Mouse (Mus musculus) erythroblast, embryonic 14.5 days (primary cell): ENCODE data around the gene Hmg20b. TPM values are rescaled to one million over a fixed set of nuclear protein-coding genes. Genes with fewer than 3 reads are reported as not detected.

Experiments
- H3K27me3 ChIP-seq: 2 replicates; pipeline ENCODE4 v1.6.1; 2012; ENCODE audit warnings: inconsistent platforms; ENCODE audit not compliant: control insufficient read depth
- H3K36me3 ChIP-seq: 2 replicates; pipeline ENCODE4 v1.6.1; 2012; ENCODE audit warnings: mild to moderate bottlenecking, inconsistent platforms; ENCODE audit not compliant: control insufficient read depth
- H3K4me1 ChIP-seq: 2 replicates; pipeline ENCODE4 v1.6.1; 2012; ENCODE audit warnings: inconsistent platforms; ENCODE audit not compliant: control insufficient read depth
- H3K4me3 ChIP-seq: replicated peaks from 2 replicates; pipeline ENCODE3; 2012; ENCODE audit warnings: moderate library complexity, mild to moderate bottlenecking, inconsistent platforms
- H3K9me3 ChIP-seq: 2 replicates; pipeline ENCODE4 v1.6.1; 2012; ENCODE audit warnings: low read length, inconsistent platforms, mixed read lengths; ENCODE audit not compliant: control insufficient read depth
- GATA1 ChIP-seq: IDR thresholded peaks from 2 replicates; pipeline ENCODE4 v1.6.1; 2012; ENCODE audit warnings: low read length, inconsistent platforms, mixed read lengths
- TAL1 ChIP-seq: IDR thresholded peaks from 3 replicates; pipeline ENCODE4 v1.6.1; 2012; ENCODE audit warnings: low read length, inconsistent platforms, mixed read lengths
- polyA plus RNA-seq: library from polyadenylated mRNA; stranded (reverse); fragments of >175 nt; gene quantifications from 2 replicates; pipeline ENCODE4 v1.2.3, GENCODE M21; 2012

The Hmg20b gene
- polyA plus RNA-seq, 1 experiment = 52.7 TPM

GRCm38 (mm10) chr10:81382039-81382438 lies 31.8 kb upstream of the Hmg20b start:
- Histone ChIP-seq H3K9me3 (no peaks in the 10 kb centered on the region), H3K36me3 (peaks cover 36% of the 10 kb centered on the region), H3K4me1 (peaks cover 78% of the 10 kb centered on the region), H3K27me3 (no peaks in the 10 kb centered on the region), H3K4me3 (peak overlapping the region; percentile 52)
- TF ChIP-seq GATA1 = peak; percentile 98
- peak; percentile 98 for TF ChIP-seq TAL1

GRCm38 (mm10) chr10:81379809-81380378 lies 29.6 kb upstream of the Hmg20b start:
- Histone ChIP-seq H3K9me3 (no peaks in the 10 kb centered on the region), H3K36me3 (peaks cover 42% of the 10 kb centered on the region), H3K4me1 (peaks cover 84% of the 10 kb centered on the region), H3K27me3 (no peaks in the 10 kb centered on the region), H3K4me3 (peak overlapping the region; percentile 90)
- TF ChIP-seq TAL1 = no peak
- TF ChIP-seq GATA1 = no peak

DNA sequence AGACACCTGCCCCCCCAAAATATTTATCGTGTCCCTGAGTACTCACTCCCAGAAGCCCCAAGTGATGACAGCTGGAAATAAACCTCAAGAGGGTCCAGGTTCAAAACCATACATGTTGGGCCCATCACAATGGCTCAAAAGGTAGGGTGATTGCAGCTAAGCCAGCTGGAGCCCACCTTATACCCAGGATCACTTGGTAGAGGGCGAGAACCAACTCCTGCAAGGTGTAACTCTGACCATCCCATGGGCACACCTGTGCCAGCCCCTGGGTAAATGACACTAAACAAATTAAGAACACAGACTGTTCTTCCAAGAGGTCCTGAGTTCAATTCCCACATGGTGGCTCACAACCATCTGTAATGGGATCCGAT lies 28.9 kb upstream of the Hmg20b start:
- Histone ChIP-seq H3K9me3 (no peaks in the 10 kb centered on the region), H3K4me3 (peak overlapping the region; percentile 90), H3K4me1 (peaks cover 82% of the 10 kb centered on the region), H3K27me3 (no peaks in the 10 kb centered on the region), H3K36me3 (peaks cover 49% of the 10 kb centered on the region)
- TF ChIP-seq TAL1 (no peak), GATA1 (no peak)

DNA sequence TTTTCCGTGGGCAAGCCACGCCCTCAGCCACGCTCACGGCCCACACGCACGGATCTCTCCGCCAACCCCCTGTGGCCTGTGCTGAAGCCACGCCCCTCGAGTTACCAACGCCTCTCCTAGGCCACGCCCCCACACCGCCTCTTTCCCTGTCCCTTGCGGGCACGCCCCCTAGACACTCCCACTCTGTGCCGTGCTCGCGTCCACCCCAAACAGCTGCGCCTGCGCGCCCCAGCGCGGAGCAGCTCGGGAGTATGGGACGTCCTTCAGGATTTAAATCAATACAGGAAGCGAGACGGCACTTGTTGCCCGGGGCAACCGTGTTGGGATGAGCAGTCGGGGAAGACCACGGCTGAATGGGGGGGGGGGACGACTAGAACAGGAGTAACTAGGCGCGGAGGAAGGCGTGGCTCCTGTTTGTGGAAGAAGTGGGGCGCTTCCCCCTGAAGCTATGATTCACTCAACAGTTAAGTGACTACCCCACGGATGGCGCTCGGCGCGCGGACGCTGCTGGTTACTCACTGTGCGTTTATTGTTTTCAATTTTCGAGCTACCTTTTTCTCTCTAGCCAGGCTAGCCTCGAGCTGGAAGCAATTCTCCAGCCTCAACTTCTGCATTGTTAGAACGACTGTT lies 28.4 kb upstream of the Hmg20b start:
- peak overlapping the region; percentile 90 for H3K4me3 ChIP-seq
- H3K36me3 ChIP-seq = peaks cover 54% of the 10 kb centered on the region
- TF ChIP-seq GATA1 (no peak), TAL1 (no peak)
- H3K27me3 ChIP-seq = no peaks in the 10 kb centered on the region
- peaks cover 84% of the 10 kb centered on the region for H3K4me1 ChIP-seq
- H3K9me3 ChIP-seq = no peaks in the 10 kb centered on the region

DNA sequence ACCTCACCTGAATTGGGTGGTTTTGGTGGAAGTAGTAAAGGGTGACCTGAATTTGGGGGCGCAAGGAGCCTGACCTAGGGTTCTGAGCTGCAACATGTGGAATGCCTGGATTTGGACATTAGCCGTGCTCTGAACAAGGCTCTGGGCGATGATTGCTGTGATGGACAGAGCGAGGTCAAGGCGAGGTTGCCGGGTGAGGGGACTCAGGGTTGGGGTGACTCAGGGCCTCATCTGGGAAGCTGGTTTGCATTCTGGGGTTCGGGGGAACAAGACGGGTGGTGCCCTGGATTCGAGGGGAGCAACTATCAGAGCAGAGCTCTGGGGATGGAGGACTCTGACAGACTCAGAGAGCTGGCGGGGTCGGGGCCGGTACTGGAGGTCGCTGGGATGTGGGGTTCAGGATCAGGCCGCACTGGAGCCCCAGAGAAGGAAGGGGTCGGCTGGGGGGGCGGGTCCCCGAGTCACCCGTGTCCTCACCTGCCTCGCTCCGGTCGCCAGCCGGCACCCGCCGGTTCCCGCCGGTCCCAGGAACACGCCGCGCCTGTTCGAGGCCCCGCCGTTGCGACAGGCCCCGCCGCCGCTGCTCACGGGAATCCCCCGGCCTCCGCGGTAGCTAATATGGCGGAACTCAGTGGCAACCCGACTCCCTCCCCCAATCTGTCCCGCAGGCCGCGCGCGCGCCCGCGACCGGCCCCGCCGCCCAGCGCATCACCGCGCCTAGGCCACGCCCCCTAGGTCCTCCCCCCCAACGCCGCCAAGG lies 27.7 kb upstream of the Hmg20b start, which contains the start of gene Fzr1:
Gene Fzr1 (minus strand): TSS at position 724 of the 760 bp plus-strand sequence.
- peaks cover 85% of the 10 kb centered on the region for H3K4me1 ChIP-seq
- peak within 1 kb of the TSS; percentile 90 for H3K4me3 ChIP-seq
- peaks cover 61% of the 10 kb centered on the region for H3K36me3 ChIP-seq
- TF ChIP-seq TAL1 = no peak
- no peaks in the 10 kb centered on the region for H3K9me3 ChIP-seq
- H3K27me3 ChIP-seq = no peaks in the 10 kb centered on the region

- peaks cover 68% of the 10 kb centered on the region for H3K36me3 ChIP-seq
- TF ChIP-seq GATA1 (no peak), TAL1 (no peak)
Observed at GRCm38 (mm10) chr10:81377362-81377664, 27.0 kb upstream of the Hmg20b start.

GRCm38 (mm10) chr10:81376561-81377361 lies 26.5 kb upstream of the Hmg20b start:
- Histone ChIP-seq H3K4me3 (peak overlapping the region; percentile 90), H3K9me3 (no peaks in the 10 kb centered on the region), H3K36me3 (peaks cover 73% of the 10 kb centered on the region), H3K27me3 (no peaks in the 10 kb centered on the region), H3K4me1 (peaks cover 85% of the 10 kb centered on the region)
- no peak for TF ChIP-seq GATA1
- no peak for TF ChIP-seq TAL1

More at GRCm38 (mm10) chr10:81377362-81377664, 27.0 kb upstream of the Hmg20b start:
- Histone ChIP-seq H3K9me3 (no peaks in the 10 kb centered on the region), H3K4me3 (peak overlapping the region; percentile 90), H3K4me1 (peaks cover 85% of the 10 kb centered on the region), H3K27me3 (no peaks in the 10 kb centered on the region)

- Histone ChIP-seq H3K36me3 (peaks cover 83% of the 10 kb centered on the region), H3K9me3 (no peaks in the 10 kb centered on the region), H3K4me3 (peak overlapping the region; percentile 90), H3K27me3 (no peaks in the 10 kb centered on the region; the same call in 1 of the 2 replicates), H3K4me1 (peaks cover 75% of the 10 kb centered on the region)
- TF ChIP-seq TAL1 = no peak
- TF ChIP-seq GATA1 = no peak
Observed at GRCm38 (mm10) chr10:81375322-81375721, 25.0 kb upstream of the Hmg20b start.

DNA sequence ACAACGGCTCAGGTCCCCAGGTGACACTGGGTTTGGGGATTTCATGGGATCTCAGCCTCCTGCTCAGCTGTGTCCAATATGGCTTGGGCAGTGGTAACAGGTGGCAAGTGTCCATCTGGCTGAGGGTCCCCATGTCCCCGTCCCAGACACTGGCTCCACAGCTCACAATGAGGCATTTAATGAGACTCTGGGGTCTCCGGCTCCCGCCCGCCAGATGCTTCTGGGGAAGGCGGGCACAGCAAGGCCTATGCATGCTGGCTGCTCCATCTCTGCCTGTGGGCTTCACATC lies 16.9 kb upstream of the Hmg20b start:
- no peak for TF ChIP-seq TAL1
- no peak for TF ChIP-seq GATA1
- Histone ChIP-seq H3K4me1 (peaks cover 83% of the 10 kb centered on the region), H3K27me3 (no peaks in the 10 kb centered on the region; the same call in 1 of the 2 replicates), H3K9me3 (peaks cover 2% of the 10 kb centered on the region; the same call in 1 of the 2 replicates), H3K4me3 (no peak overlapping the region), H3K36me3 (peaks cover 100% of the 10 kb centered on the region)
